Mouse (Mus musculus) heart, embryonic 16.5 days (tissue): ENCODE results near the gene Gjd3. TPM values are rescaled to one million over a fixed set of nuclear protein-coding genes. Genes with fewer than 3 reads are reported as not detected.
A peak's percentile ranks its signal among the peaks of the same experiment; 100 is the strongest.

Source experiments
- ATAC-seq: fragments of 200-750 bp; cut with Nextera tagmentation; replicated peaks from 2 replicates; pipeline ENCODE4 v1.8.0; 2017; ENCODE audit warnings: moderate number of reproducible peaks; ENCODE audit not compliant: insufficient read depth, low FRiP score; ENCODE audit errors: extremely low read depth
- H3K27ac ChIP-seq: fragments of 300-500 bp; sonication (generic); 2 replicates; pipeline ENCODE4 v1.5.1; 2014; ENCODE audit warnings: mild to moderate bottlenecking, low read length, control low read depth, moderate library complexity
- H3K27me3 ChIP-seq: fragments of 300-500 bp; sonication (generic); 2 replicates; pipeline ENCODE4 v1.6.1; 2014; ENCODE audit warnings: low read length, mixed read lengths; ENCODE audit not compliant: control insufficient read depth, insufficient read depth
- H3K36me3 ChIP-seq: fragments of 300-500 bp; sonication (generic); 2 replicates; pipeline ENCODE4 v1.6.1; 2014; ENCODE audit not compliant: control insufficient read depth, insufficient read depth
- H3K4me1 ChIP-seq: fragments of 300-500 bp; sonication (generic); 2 replicates; pipeline ENCODE4 v1.6.1; 2014; ENCODE audit warnings: low read length, mixed read lengths; ENCODE audit not compliant: control insufficient read depth, insufficient read depth
- H3K4me2 ChIP-seq: fragments of 300-500 bp; sonication (generic); 2 replicates; pipeline ENCODE4 v1.6.1; 2014; ENCODE audit warnings: low read depth, mild to moderate bottlenecking, control low read depth, low read length
- H3K4me3 ChIP-seq: fragments of 300-500 bp; sonication (generic); 2 replicates; pipeline ENCODE4 v1.5.1; 2014; ENCODE audit warnings: mild to moderate bottlenecking, control low read depth, low read length
- H3K9ac ChIP-seq: fragments of 300-500 bp; sonication (generic); 2 replicates; pipeline ENCODE4 v1.6.1; 2014; ENCODE audit warnings: low read length, control low read depth
- H3K9me3 ChIP-seq: fragments of 300-500 bp; sonication (generic); replicated peaks from 2 replicates; pipeline ENCODE4 v1.6.1; 2016; ENCODE audit warnings: low read length; ENCODE audit not compliant: control insufficient read depth
- WGBS: fragments of 180-500 bp; shearing (Covaris S2); extraction: QIAGEN DNeasy Blood & Tissue Kit; methylation state at CpG from one replicate; pipeline ENCODE4 v1.1.7; 2014; 5-methylcytosine and 5-hydroxymethylcytosine counted together
- polyA plus RNA-seq: library from polyadenylated mRNA; unstranded; fragments of >200 nt; fragmentation: Nextera tagmentation; extraction: Ambion mirVana; gene quantifications from 2 replicates; pipeline ENCODE4 v1.2.1, GENCODE M21; 2015

The Gjd3 gene
- polyA plus RNA-seq, 1 experiment from 2014 or later, result 4.5 TPM

- no peak for ATAC-seq
- 76% methylated on average over 14 of the region's 14 CpGs for WGBS
- Histone ChIP-seq H3K4me1 (peaks cover 30% of the 10 kb centered on the region), H3K27me3 (no peaks in the 10 kb centered on the region), H3K36me3 (peaks cover 46% of the 10 kb centered on the region), H3K27ac (no peak overlapping the region), H3K9me3 (no peaks in the 10 kb centered on the region), H3K4me3 (no peak overlapping the region), H3K4me2 (no peak overlapping the region), H3K9ac (no peak overlapping the region)
Measured at GRCm38 (mm10) chr11:98973584-98973983, 9.2 kb downstream of the Gjd3 start.

DNA sequence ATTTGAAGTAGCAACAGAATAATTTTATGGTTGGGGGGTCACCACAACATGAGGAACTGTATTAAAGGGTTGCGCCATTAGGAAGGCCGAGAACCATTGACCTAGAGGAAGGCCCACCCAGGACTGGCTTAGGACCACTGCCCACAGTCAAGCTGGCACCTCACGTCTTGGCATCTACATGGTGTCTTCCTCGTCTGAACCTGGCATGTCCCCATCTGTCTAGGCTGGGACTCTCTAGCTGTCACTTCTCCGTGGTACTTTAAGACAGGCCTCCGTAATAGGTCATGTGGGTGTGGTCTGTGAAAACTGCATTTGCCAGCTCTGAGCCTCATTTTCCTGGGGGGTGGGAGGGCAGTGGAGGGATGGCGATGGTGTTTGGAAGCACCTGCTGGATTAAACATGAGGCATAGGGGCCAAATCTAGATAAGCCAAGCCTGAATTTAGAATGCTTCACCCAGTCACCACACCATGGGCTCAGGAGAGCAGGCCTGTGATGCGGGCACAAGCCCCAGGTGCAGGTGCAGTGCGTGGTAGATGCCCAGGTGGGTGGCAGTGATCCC is 9.9 kb downstream of the Gjd3 start:
- Histone ChIP-seq H3K4me1 (peaks cover 37% of the 10 kb centered on the region), H3K27me3 (no peaks in the 10 kb centered on the region), H3K4me3 (no peak overlapping the region), H3K9me3 (no peaks in the 10 kb centered on the region), H3K36me3 (peaks cover 53% of the 10 kb centered on the region), H3K27ac (no peak overlapping the region), H3K9ac (no peak overlapping the region), H3K4me2 (no peak overlapping the region)
- ATAC-seq, result no peak
- WGBS, result 85% methylated on average over 9 of the region's 9 CpGs

DNA sequence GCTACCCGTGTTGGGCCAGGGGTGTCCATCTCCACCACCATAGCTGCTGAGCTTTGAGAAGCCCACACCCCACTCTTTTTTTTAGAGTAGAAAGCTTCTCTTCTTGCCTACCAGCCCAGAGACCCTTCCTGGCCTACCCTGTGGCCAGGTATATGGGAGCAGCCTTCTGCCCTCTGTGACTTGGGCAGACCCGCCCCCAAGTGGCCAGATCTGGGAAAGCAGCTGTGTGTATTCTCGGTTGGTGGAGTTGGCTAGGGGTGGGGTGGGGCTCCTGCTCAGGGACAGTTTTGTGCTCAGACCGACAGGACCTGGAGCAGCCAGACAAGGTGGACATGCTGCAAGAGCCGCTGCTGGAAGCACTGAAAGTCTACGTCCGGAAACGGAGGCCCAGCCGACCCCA is 10.6 kb downstream of the Gjd3 start:
- no peak overlapping the region for H3K9ac ChIP-seq
- H3K9me3 ChIP-seq, result no peaks in the 10 kb centered on the region
- no peak overlapping the region for H3K4me2 ChIP-seq
- 49% methylated on average over 9 of the region's 9 CpGs for WGBS
- ATAC-seq, result 0 out of 2 replicates have a peak, but pooled peaks have one; percentile 28
- H3K27ac ChIP-seq, result no peak overlapping the region; the same call in 1 of the 2 replicates
- H3K36me3 ChIP-seq, result peaks cover 58% of the 10 kb centered on the region
- H3K4me1 ChIP-seq, result peaks cover 42% of the 10 kb centered on the region
- no peak overlapping the region for H3K4me3 ChIP-seq
- H3K27me3 ChIP-seq, result no peaks in the 10 kb centered on the region

DNA sequence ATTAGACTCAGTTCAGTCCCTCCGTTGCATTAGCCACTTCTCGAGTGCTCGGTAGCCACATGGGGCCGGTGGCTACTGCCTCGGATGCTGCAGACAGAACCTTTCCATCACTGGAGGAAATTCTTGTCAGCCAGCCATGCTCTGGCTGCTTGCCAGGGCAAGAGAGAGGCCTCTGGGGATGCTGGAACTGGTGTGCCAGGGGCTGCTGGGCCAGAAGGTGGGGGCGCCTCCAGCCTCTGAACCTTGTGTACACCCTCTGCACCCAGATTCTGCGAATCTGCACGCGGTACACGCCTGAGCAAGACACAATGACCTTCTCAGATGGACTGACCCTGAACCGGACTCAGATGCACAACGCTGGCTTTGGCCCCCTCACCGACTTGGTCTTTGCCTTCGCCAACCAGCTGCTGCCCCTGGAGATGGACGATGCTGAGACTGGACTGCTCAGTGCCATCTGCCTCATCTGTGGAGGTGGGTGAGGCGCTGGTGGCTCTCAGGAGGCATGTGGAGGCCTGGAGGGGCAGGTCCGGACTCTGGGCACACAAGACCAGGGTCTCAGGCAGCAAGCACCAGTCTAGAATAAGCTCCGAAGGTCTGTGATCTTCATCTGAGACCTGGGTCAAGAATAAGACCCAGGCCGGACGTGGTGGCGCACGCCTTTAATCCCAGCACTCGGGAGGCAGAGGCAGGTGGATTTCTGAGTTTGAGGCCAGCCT is 11.3 kb downstream of the Gjd3 start:
- Histone ChIP-seq H3K27me3 (no peaks in the 10 kb centered on the region), H3K9ac (no peak overlapping the region), H3K27ac (peak overlapping the region; percentile 40; the same call in 1 of the 2 replicates), H3K36me3 (peaks cover 63% of the 10 kb centered on the region), H3K9me3 (no peaks in the 10 kb centered on the region), H3K4me1 (peaks cover 50% of the 10 kb centered on the region), H3K4me3 (no peak overlapping the region), H3K4me2 (no peak overlapping the region)
- 0 out of 2 replicates have a peak, but pooled peaks have one; percentile 15 for ATAC-seq
- WGBS, result 66% methylated on average over 23 of the region's 23 CpGs

DNA sequence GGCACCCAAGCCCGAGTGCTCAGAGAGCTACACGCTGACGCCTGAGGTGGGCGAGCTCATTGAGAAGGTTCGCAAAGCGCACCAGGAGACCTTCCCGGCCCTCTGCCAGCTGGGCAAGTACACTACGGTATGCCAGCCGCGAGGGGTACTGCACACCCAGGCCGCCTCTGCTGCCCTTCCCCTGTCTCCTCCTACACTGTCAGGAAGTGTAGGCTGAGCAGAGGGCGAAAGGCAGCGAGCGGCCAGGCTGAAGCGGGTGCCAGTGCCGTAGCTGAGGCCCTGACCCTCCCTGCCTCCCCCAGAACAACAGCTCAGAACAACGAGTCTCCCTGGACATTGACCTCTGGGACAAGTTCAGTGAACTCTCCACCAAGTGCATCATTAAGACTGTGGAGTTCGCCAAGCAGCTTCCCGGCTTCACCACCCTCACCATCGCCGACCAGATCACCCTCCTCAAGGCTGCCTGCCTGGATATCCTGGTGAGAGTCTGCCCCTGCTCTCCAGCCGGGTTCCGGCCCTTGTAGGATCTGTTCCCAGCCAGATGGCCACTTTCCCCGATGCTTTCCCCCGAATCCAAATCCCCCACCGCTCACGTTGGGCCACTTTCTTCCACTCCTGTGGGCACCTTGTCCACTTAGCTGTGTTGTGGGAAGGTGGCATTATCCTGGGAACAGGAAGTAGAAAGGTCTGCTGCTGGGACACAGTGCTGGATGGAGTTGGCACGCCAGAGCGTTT is 12.5 kb downstream of the Gjd3 start:
- no peak for ATAC-seq
- peaks cover 61% of the 10 kb centered on the region for H3K4me1 ChIP-seq
- H3K4me2 ChIP-seq, result no peak overlapping the region
- H3K27me3 ChIP-seq, result no peaks in the 10 kb centered on the region
- no peaks in the 10 kb centered on the region for H3K9me3 ChIP-seq
- WGBS, result 72% methylated on average over 29 of the region's 29 CpGs
- peak overlapping the region; percentile 29; the same call in 1 of the 2 replicates for H3K27ac ChIP-seq
- H3K36me3 ChIP-seq, result peaks cover 64% of the 10 kb centered on the region
- no peak overlapping the region for H3K4me3 ChIP-seq
- H3K9ac ChIP-seq, result peak overlapping the region; percentile 12; the same call in 1 of the 2 replicates

DNA sequence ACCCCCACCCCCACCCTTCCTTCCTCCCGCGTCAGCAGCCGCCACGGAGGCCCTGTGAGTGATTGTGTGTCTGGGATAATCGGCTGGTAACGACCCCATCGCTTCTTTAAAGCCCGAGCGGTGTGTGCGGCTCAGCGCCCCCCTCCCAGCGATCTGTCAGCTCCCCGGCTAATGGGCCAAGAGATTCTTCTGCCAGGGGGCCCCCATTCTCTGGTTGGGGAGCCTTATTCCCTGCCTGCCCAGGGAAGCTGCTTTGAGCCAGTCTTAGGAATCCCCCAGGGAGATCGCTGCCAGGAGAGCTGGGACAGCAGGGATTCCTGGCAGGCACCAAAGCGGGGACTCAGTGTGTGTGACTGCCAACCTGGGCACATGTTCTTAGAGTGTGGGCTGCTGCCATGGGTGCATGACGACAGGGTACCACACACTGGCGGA is 13.3 kb downstream of the Gjd3 start:
- H3K4me3 ChIP-seq, result no peak overlapping the region
- H3K9me3 ChIP-seq, result no peaks in the 10 kb centered on the region
- 0 out of 2 replicates have a peak overlapping the region, but pooled peaks have one; percentile 24 for H3K9ac ChIP-seq
- ATAC-seq, result no peak
- no peaks in the 10 kb centered on the region for H3K27me3 ChIP-seq
- peaks cover 58% of the 10 kb centered on the region for H3K36me3 ChIP-seq
- WGBS, result 50% methylated on average over 15 of the region's 17 CpGs
- H3K4me2 ChIP-seq, result no peak overlapping the region
- H3K4me1 ChIP-seq, result peaks cover 68% of the 10 kb centered on the region
- no peak overlapping the region; the same call in 1 of the 2 replicates for H3K27ac ChIP-seq

GRCm38 (mm10) chr11:98968716-98969495 is 13.9 kb downstream of the Gjd3 start:
- no peak overlapping the region for H3K4me3 ChIP-seq
- H3K4me2 ChIP-seq, result 0 out of 2 replicates have a peak overlapping the region, but pooled peaks have one; percentile 16
- peak overlapping the region; percentile 58 for H3K27ac ChIP-seq
- 28% methylated on average over 20 of the region's 20 CpGs for WGBS
- H3K4me1 ChIP-seq, result peaks cover 74% of the 10 kb centered on the region
- H3K36me3 ChIP-seq, result peaks cover 54% of the 10 kb centered on the region
- 0 out of 2 replicates have a peak overlapping the region, but pooled peaks have one; percentile 32 for H3K9ac ChIP-seq
- no peak for ATAC-seq
- H3K27me3 ChIP-seq, result no peaks in the 10 kb centered on the region
- no peaks in the 10 kb centered on the region for H3K9me3 ChIP-seq

GRCm38 (mm10) chr11:98968079-98968478 is 14.7 kb downstream of the Gjd3 start:
- peak overlapping the region; percentile 58 for H3K27ac ChIP-seq
- peaks cover 50% of the 10 kb centered on the region for H3K36me3 ChIP-seq
- H3K9me3 ChIP-seq, result no peaks in the 10 kb centered on the region
- peaks cover 82% of the 10 kb centered on the region for H3K4me1 ChIP-seq
- no peaks in the 10 kb centered on the region for H3K27me3 ChIP-seq
- H3K9ac ChIP-seq, result no peak overlapping the region
- H3K4me2 ChIP-seq, result no peak overlapping the region
- no peak overlapping the region for H3K4me3 ChIP-seq
- 58% methylated on average over 15 of the region's 16 CpGs for WGBS
- ATAC-seq, result no peak
